34 mouse cellular contexts compared by ENCODE assay signal in genomic region chr19:23085173-23085660, GRCm38 (mm10). TPM values are rescaled to one million over a fixed set of nuclear protein-coding genes. Genes with fewer than 3 reads are reported as not detected.
DNase-seq lines count a peak whose midpoint lies in the region; ATAC-seq and TF ChIP-seq lines count a peak whose summit lies in the region.
"Had no signal": no experiment of that assay in that cellular context is flagged by ENCODE, and none has a peak within 500 bp of the region (broad histone marks: within the 10 kb centered on the region; RNA-seq: fewer than 3 reads in every experiment).

No protein-coding gene starts in this region.

- H3K9me3 ChIP-seq in ES-E14 (ENCODE audit: control insufficient read depth, insufficient read depth, low read depth, low read length), result no peaks in the 10 kb centered on the region
- H3K9me3 ChIP-seq in limb, embryonic 13.5 days, result no peaks in the 10 kb centered on the region
- H3K9me3 ChIP-seq: embryonic facial prominence, embryonic 13.5 days; forebrain, embryonic 10.5 days; forebrain, embryonic 15.5 days; hindbrain, embryonic 13.5 days; limb, embryonic 15.5 days; liver, embryonic 13.5 days; midbrain, embryonic 13.5 days; neural tube, embryonic 13.5 days had no signal

- no peaks in the 10 kb centered on the region; the same call in 1 of the 2 replicates for H3K27me3 ChIP-seq in cerebellum, adult 2 months (ENCODE audit: control insufficient read depth, insufficient read depth, low read length)
- H3K27me3 ChIP-seq in limb, embryonic 13.5 days, result no peaks in the 10 kb centered on the region
- H3K27me3 ChIP-seq: CH12.LX; embryonic facial prominence, embryonic 13.5 days; forebrain, embryonic 15.5 days; hindbrain, embryonic 13.5 days; limb, embryonic 15.5 days; liver, embryonic 13.5 days; midbrain, embryonic 13.5 days; neural tube, embryonic 13.5 days had no signal

- H3K9ac ChIP-seq in ES-E14 (ENCODE audit: insufficient read depth, low read depth, low read length, poor library complexity, severe bottlenecking), result peak overlapping the region; percentile 69
- H3K9ac ChIP-seq in limb, embryonic 13.5 days, result no peak overlapping the region
- H3K9ac ChIP-seq: embryonic facial prominence, embryonic 13.5 days; forebrain, embryonic 15.5 days; hindbrain, embryonic 13.5 days; limb, embryonic 15.5 days; liver, embryonic 13.5 days; midbrain, embryonic 13.5 days; neural tube, embryonic 13.5 days had no signal

- DNase-seq in cerebellum, adult 2 months, result peak; percentile 20 to 30
- DNase-seq in cerebellum, postnatal 4 days (ENCODE audit: low spot score in 2 of 2), result no peak
- DNase-seq in ES-E14 (ENCODE audit: low read depth, low spot score), result no peak
- DNase-seq in forelimb bud, embryonic 11.5 days (ENCODE audit: low read depth, low spot score), result peak; percentile 62
- no peak for DNase-seq in retina, postnatal 1 day
- DNase-seq in spleen, adult 18-20 months, result no peak
- no peak for DNase-seq in frontal cortex, postnatal 10 days (ENCODE audit: low spot score in 2 of 2)
- DNase-seq: adrenal gland, adult 8-10 months; cerebellum, adult 11-12 months; embryo, embryonic 11 days; gastrocnemius, postnatal 14 days; heart, postnatal 4 days; kidney, adult 9 months; kidney, postnatal 10 days; liver, embryonic 13.5 days; lung, adult 18-20 months; lung, postnatal 4 days; right cerebral cortex, postnatal 14 days; thymus, adult 18-20 months; thymus, postnatal 25 days had no signal

- peaks cover 2% of the 10 kb centered on the region; the same call in 1 of the 2 replicates for H3K36me3 ChIP-seq in ES-E14 (ENCODE audit: control insufficient read depth, insufficient read depth, low read length, poor library complexity, severe bottlenecking)
- no peaks in the 10 kb centered on the region for H3K36me3 ChIP-seq in limb, embryonic 13.5 days
- H3K36me3 ChIP-seq: embryonic facial prominence, embryonic 13.5 days; forebrain, embryonic 10.5 days; forebrain, embryonic 15.5 days; hindbrain, embryonic 13.5 days; limb, embryonic 15.5 days; liver, embryonic 13.5 days; midbrain, embryonic 13.5 days; neural tube, embryonic 13.5 days had no signal

- no peak overlapping the region for H3K4me2 ChIP-seq in limb, embryonic 13.5 days (replicated peaks)
- H3K4me2 ChIP-seq: embryonic facial prominence, embryonic 13.5 days; forebrain, embryonic 15.5 days; heart, embryonic 11.5 days; hindbrain, embryonic 13.5 days; limb, embryonic 15.5 days; liver, embryonic 13.5 days; midbrain, embryonic 13.5 days; neural tube, embryonic 13.5 days had no signal

- WGBS in cerebellum, adult 2 months, result 81% methylated on average over 7 of the region's 7 CpGs
- 20% methylated on average over 7 of the region's 7 CpGs for WGBS in limb, embryonic 13.5 days

- no peak overlapping the region for H3K4me3 ChIP-seq in cerebellum, adult 2 months (replicated peaks; ENCODE audit: insufficient read depth, low read depth, low read length)
- peak overlapping the region; percentile 37 to 68 for H3K4me3 ChIP-seq in ES-E14 (ENCODE audit: insufficient read depth in 1 of 2, low read depth in 1 of 2, low read length in 2 of 2, poor library complexity in 1 of 2, severe bottlenecking in 1 of 2)
- H3K4me3 ChIP-seq in limb, embryonic 13.5 days, result no peak overlapping the region
- H3K4me3 ChIP-seq: embryonic facial prominence, embryonic 13.5 days; forebrain, embryonic 10.5 days; forebrain, embryonic 15.5 days; hindbrain, embryonic 13.5 days; limb, embryonic 15.5 days; liver, embryonic 13.5 days; midbrain, embryonic 13.5 days; neural tube, embryonic 13.5 days had no signal

- H3K27ac ChIP-seq in cerebellum, adult 2 months (ENCODE audit: insufficient read depth, low read length), result no peak overlapping the region
- H3K27ac ChIP-seq in ES-E14 (ENCODE audit: insufficient read depth, low read depth, low read length, poor library complexity, severe bottlenecking), result peak overlapping the region; percentile 88
- H3K27ac ChIP-seq in limb, embryonic 13.5 days, result no peak overlapping the region
- H3K27ac ChIP-seq: embryonic facial prominence, embryonic 13.5 days; forebrain, embryonic 10.5 days; forebrain, embryonic 15.5 days; hindbrain, embryonic 13.5 days; limb, embryonic 15.5 days; liver, embryonic 13.5 days; midbrain, embryonic 13.5 days; neural tube, embryonic 13.5 days; stomach, postnatal 0 days had no signal

- peak; percentile 54; the same call in 1 of the 2 replicates for ATAC-seq in limb, embryonic 13.5 days (ENCODE audit: low FRiP score, low read depth)
- ATAC-seq: activated CD4-positive, CD25-positive, alpha-beta regulatory T cell, adult 4 months; forebrain, embryonic 15.5 days; intestine, postnatal 0 days; lung, postnatal 0 days; midbrain, embryonic 13.5 days had no signal

- H3K4me1 ChIP-seq in cerebellum, adult 2 months (ENCODE audit: control insufficient read depth, insufficient read depth, low read length), result no peaks in the 10 kb centered on the region
- H3K4me1 ChIP-seq in ES-E14 (ENCODE audit: control insufficient read depth in 2 of 2, insufficient read depth in 2 of 2, low read length in 2 of 2, poor library complexity in 1 of 2), result peaks cover 7 to 8% of the 10 kb centered on the region in 2 experiments
- peaks cover 11% of the 10 kb centered on the region; the same call in 1 of the 2 replicates for H3K4me1 ChIP-seq in limb, embryonic 13.5 days
- H3K4me1 ChIP-seq: embryonic facial prominence, embryonic 13.5 days; forebrain, embryonic 10.5 days; forebrain, embryonic 15.5 days; hindbrain, embryonic 13.5 days; limb, embryonic 15.5 days; liver, embryonic 13.5 days; midbrain, embryonic 13.5 days; neural tube, embryonic 13.5 days had no signal

- TF ChIP-seq CTCF in cerebellum, adult 2 months (IDR thresholded peaks at IDR 0.05; ENCODE audit: borderline replicate concordance, insufficient read depth, low read depth, low read length), result no peak

- TF ChIP-seq POLR2A in cerebellum, adult 2 months (IDR thresholded peaks at IDR 0.05; ENCODE audit: borderline replicate concordance, insufficient read depth, low read length), result no peak

- in situ Hi-C loops in ES-E14 (cut with MboI; ENCODE audit: low sequenced_read_pairs in 2 of 2, unreplicated experiment in 2 of 2), result no loop called here

TF ChIP-seq in ES-E14, 5 proteins besides CTCF, POLR2A, EP300 and RAD21:
- TF ChIP-seq ZC3H11A (IDR thresholded peaks at IDR 0.05; ENCODE audit: borderline replicate concordance, low read depth, low read length), result no peak

RNA-seq across cellular contexts. Expression of gene Klf9, which starts 55.8 kb away (rescaled TPM):
- 93.5 and 97.3 TPM in 2 replicates for polyA plus RNA-seq in cerebellum, adult 2 months (2012; rRNA removed)
- 90.8 and 173 TPM in 2 replicates for total RNA-seq in ES-E14 (2012; rRNA removed)
- 1.8 and 1.9 TPM in 2 replicates for polyA plus RNA-seq in limb, embryonic 13.5 days (2015; fragmentation: Nextera tagmentation; extraction: Ambion mirVana)
- total RNA-seq: CH12.LX had no signal

Comparison
In these comparisons a context has a peak if more than half of its experiments do, and no peak if none do; other contexts are left out.
1. DNase-seq: peak in cerebellum, adult 2 months (2 of 2) and forelimb bud, embryonic 11.5 days (single experiment); none in cerebellum, postnatal 4 days (0 of 2), ES-E14 (single experiment), retina, postnatal 1 day (single experiment), spleen, adult 18-20 months (0 of 2) and frontal cortex, postnatal 10 days (0 of 2).
2. H3K4me3 ChIP-seq: peak in ES-E14 (2 of 2); none in cerebellum, adult 2 months (single experiment) and limb, embryonic 13.5 days (single experiment).
3. RNA of gene Klf9, which starts 55.8 kb away (polyA plus RNA-seq): 93.5 to 97.3 TPM in cerebellum, adult 2 months; 1.8 to 1.9 TPM in limb, embryonic 13.5 days; every median in the first group is over 10 times any median in the second.